Mouse (Mus musculus): ENCODE data around the gene Mical3.

DNA sequence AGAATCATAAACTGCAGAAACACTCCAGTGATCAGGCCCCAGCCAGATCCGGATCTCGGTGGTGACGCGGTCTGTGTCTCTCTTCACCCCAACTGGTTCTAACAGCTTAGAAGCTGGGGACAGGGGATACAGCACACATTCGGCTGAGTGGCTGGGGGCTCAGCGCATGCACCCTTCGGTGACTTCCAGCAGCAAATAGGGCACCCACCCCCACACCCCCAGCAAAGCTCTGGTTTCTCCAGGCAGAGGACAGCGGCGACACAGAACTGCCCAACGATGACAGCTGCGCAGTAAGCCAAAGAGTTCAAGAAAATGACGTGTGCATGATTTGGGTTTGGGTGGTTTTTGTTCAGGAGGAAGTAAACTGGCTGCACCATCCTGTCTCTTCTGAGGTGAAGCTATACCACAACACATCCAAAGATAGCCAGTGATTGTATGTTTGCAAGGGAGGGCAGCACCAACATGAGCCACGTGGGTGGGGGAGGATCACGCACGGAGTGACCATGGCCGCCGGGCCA is 67.8 kb downstream of the Mical3 start:
- no peak for TF ChIP-seq CTCF (IDR thresholded peaks at IDR 0.05; ENCODE audit: borderline replicate concordance, insufficient read depth, low read length)
- TF ChIP-seq POLR2A (IDR thresholded peaks at IDR 0.05; ENCODE audit: low read depth, low read length), result no peak
